Mouse (Mus musculus): ENCODE measurements around the gene Eif2b2. TPM values are rescaled to one million over a fixed set of nuclear protein-coding genes. Genes with fewer than 3 reads are reported as not detected.

The Eif2b2 gene
- polyA plus RNA-seq, 1 experiment, result 105 TPM

- WGBS, result 63% methylated on average over 8 of the region's 8 CpGs
Observed at GRCm38 (mm10) chr12:85185810-85186209, 33.5 kb upstream of the Eif2b2 start.

GRCm38 (mm10) chr12:85186361-85186760 lies 32.9 kb upstream of the Eif2b2 start:
- TF ChIP-seq POLR2A (IDR thresholded peaks at IDR 0.05; ENCODE audit: borderline replicate concordance, insufficient read depth, low read length) (no peak), CTCF (IDR thresholded peaks at IDR 0.05; ENCODE audit: borderline replicate concordance, insufficient read depth, low read depth, low read length) (no peak)
- H3K4me1 ChIP-seq (ENCODE audit: control insufficient read depth, insufficient read depth, low read length), result no peaks in the 10 kb centered on the region
- WGBS, result 76% methylated on average over 7 of the region's 7 CpGs
- H3K4me3 ChIP-seq (replicated peaks; ENCODE audit: insufficient read depth, low read depth, low read length), result no peak overlapping the region
- no peak for DNase-seq
- no peaks in the 10 kb centered on the region for H3K27me3 ChIP-seq (ENCODE audit: control insufficient read depth, insufficient read depth, low read length)
- no peak overlapping the region for H3K27ac ChIP-seq (ENCODE audit: insufficient read depth, low read length)

More at GRCm38 (mm10) chr12:85185810-85186209, 33.5 kb upstream of the Eif2b2 start:
- TF ChIP-seq POLR2A (IDR thresholded peaks at IDR 0.05; ENCODE audit: borderline replicate concordance, insufficient read depth, low read length) (no peak), CTCF (IDR thresholded peaks at IDR 0.05; ENCODE audit: borderline replicate concordance, insufficient read depth, low read depth, low read length) (no peak)
- Histone ChIP-seq H3K27ac (ENCODE audit: insufficient read depth, low read length) (no peak overlapping the region), H3K4me3 (replicated peaks; ENCODE audit: insufficient read depth, low read depth, low read length) (no peak overlapping the region), H3K27me3 (ENCODE audit: control insufficient read depth, insufficient read depth, low read length) (no peaks in the 10 kb centered on the region), H3K4me1 (ENCODE audit: control insufficient read depth, insufficient read depth, low read length) (no peaks in the 10 kb centered on the region)
- DNase-seq, result no peak

- no peak overlapping the region for H3K27ac ChIP-seq (ENCODE audit: insufficient read depth, low read length)
- H3K4me1 ChIP-seq (ENCODE audit: control insufficient read depth, insufficient read depth, low read length), result no peaks in the 10 kb centered on the region; the same call in 1 of the 2 replicates
- no peak overlapping the region for H3K4me3 ChIP-seq (replicated peaks; ENCODE audit: insufficient read depth, low read depth, low read length)
- H3K27me3 ChIP-seq (ENCODE audit: control insufficient read depth, insufficient read depth, low read length), result no peaks in the 10 kb centered on the region
- DNase-seq, result no peak
- WGBS, result 90% methylated on average over 7 of the region's 7 CpGs
- TF ChIP-seq POLR2A (IDR thresholded peaks at IDR 0.05; ENCODE audit: borderline replicate concordance, insufficient read depth, low read length), result no peak
- no peak for TF ChIP-seq CTCF (IDR thresholded peaks at IDR 0.05; ENCODE audit: borderline replicate concordance, insufficient read depth, low read depth, low read length)
Observed at GRCm38 (mm10) chr12:85190290-85190689, 29.0 kb upstream of the Eif2b2 start.

- no peaks in the 10 kb centered on the region; the same call in 1 of the 2 replicates for H3K4me1 ChIP-seq (ENCODE audit: control insufficient read depth, insufficient read depth, low read length)
- H3K4me3 ChIP-seq (replicated peaks; ENCODE audit: insufficient read depth, low read depth, low read length), result no peak overlapping the region
- TF ChIP-seq CTCF (IDR thresholded peaks at IDR 0.05; ENCODE audit: borderline replicate concordance, insufficient read depth, low read depth, low read length) (no peak), POLR2A (IDR thresholded peaks at IDR 0.05; ENCODE audit: borderline replicate concordance, insufficient read depth, low read length) (no peak)
- no peak overlapping the region for H3K27ac ChIP-seq (ENCODE audit: insufficient read depth, low read length)
- WGBS, result 18% methylated on average over 19 of the region's 19 CpGs
- no peaks in the 10 kb centered on the region for H3K27me3 ChIP-seq (ENCODE audit: control insufficient read depth, insufficient read depth, low read length)
- DNase-seq, result no peak
Observed at GRCm38 (mm10) chr12:85192461-85193108, 26.7 kb upstream of the Eif2b2 start.

- TF ChIP-seq CTCF (IDR thresholded peaks at IDR 0.05; ENCODE audit: borderline replicate concordance, insufficient read depth, low read depth, low read length), result no peak
- no peak for TF ChIP-seq POLR2A (IDR thresholded peaks at IDR 0.05; ENCODE audit: borderline replicate concordance, insufficient read depth, low read length)
- Histone ChIP-seq H3K4me3 (replicated peaks; ENCODE audit: insufficient read depth, low read depth, low read length) (no peak overlapping the region), H3K27me3 (ENCODE audit: control insufficient read depth, insufficient read depth, low read length) (no peaks in the 10 kb centered on the region), H3K4me1 (ENCODE audit: control insufficient read depth, insufficient read depth, low read length) (no peaks in the 10 kb centered on the region; the same call in 1 of the 2 replicates), H3K27ac (ENCODE audit: insufficient read depth, low read length) (no peak overlapping the region)
- 59% methylated on average over 10 of the region's 10 CpGs for WGBS
- DNase-seq, result no peak
Observed at GRCm38 (mm10) chr12:85193146-85193545, 26.1 kb upstream of the Eif2b2 start.

- TF ChIP-seq CTCF (IDR thresholded peaks at IDR 0.05; ENCODE audit: borderline replicate concordance, insufficient read depth, low read depth, low read length) (no peak), POLR2A (IDR thresholded peaks at IDR 0.05; ENCODE audit: borderline replicate concordance, insufficient read depth, low read length) (no peak)
- Histone ChIP-seq H3K27me3 (ENCODE audit: control insufficient read depth, insufficient read depth, low read length) (no peaks in the 10 kb centered on the region), H3K4me1 (ENCODE audit: control insufficient read depth, insufficient read depth, low read length) (no peaks in the 10 kb centered on the region; the same call in 1 of the 2 replicates), H3K4me3 (replicated peaks; ENCODE audit: insufficient read depth, low read depth, low read length) (no peak overlapping the region), H3K27ac (ENCODE audit: insufficient read depth, low read length) (no peak overlapping the region)
- no peak for DNase-seq
- 72% methylated on average over 11 of the region's 11 CpGs for WGBS
Observed at GRCm38 (mm10) chr12:85193923-85194622, 25.2 kb upstream of the Eif2b2 start.

- H3K27me3 ChIP-seq (ENCODE audit: control insufficient read depth, insufficient read depth, low read length), result no peaks in the 10 kb centered on the region
- no peak for TF ChIP-seq POLR2A (IDR thresholded peaks at IDR 0.05; ENCODE audit: borderline replicate concordance, insufficient read depth, low read length)
- no peak for TF ChIP-seq CTCF (IDR thresholded peaks at IDR 0.05; ENCODE audit: borderline replicate concordance, insufficient read depth, low read depth, low read length)
- H3K4me1 ChIP-seq (ENCODE audit: control insufficient read depth, insufficient read depth, low read length), result no peaks in the 10 kb centered on the region; the same call in 1 of the 2 replicates
- H3K27ac ChIP-seq (ENCODE audit: insufficient read depth, low read length), result no peak overlapping the region
- peak in 1 of 2 experiments; percentile 39 for DNase-seq
- no peak overlapping the region for H3K4me3 ChIP-seq (replicated peaks; ENCODE audit: insufficient read depth, low read depth, low read length)
- 29% methylated on average over 4 of the region's 4 CpGs for WGBS
Observed at GRCm38 (mm10) chr12:85194623-85195018, 24.7 kb upstream of the Eif2b2 start.

- no peak for TF ChIP-seq CTCF (IDR thresholded peaks at IDR 0.05; ENCODE audit: borderline replicate concordance, insufficient read depth, low read depth, low read length)
- no peak for TF ChIP-seq POLR2A (IDR thresholded peaks at IDR 0.05; ENCODE audit: borderline replicate concordance, insufficient read depth, low read length)
- WGBS, result 54% methylated on average over 5 of the region's 5 CpGs
Observed at GRCm38 (mm10) chr12:85195086-85195485, 24.2 kb upstream of the Eif2b2 start.

More at GRCm38 (mm10) chr12:85195086-85195485, 24.2 kb upstream of the Eif2b2 start:
- H3K4me1 ChIP-seq (ENCODE audit: control insufficient read depth, insufficient read depth, low read length), result no peaks in the 10 kb centered on the region; the same call in 1 of the 2 replicates
- H3K4me3 ChIP-seq (replicated peaks; ENCODE audit: insufficient read depth, low read depth, low read length), result no peak overlapping the region
- H3K27ac ChIP-seq (ENCODE audit: insufficient read depth, low read length), result no peak overlapping the region
- no peaks in the 10 kb centered on the region for H3K27me3 ChIP-seq (ENCODE audit: control insufficient read depth, insufficient read depth, low read length)
- no peak for DNase-seq

Data from cerebellum, adult 2 months (tissue).